Mouse (Mus musculus) neural tube, embryonic 11.5 days (tissue): ENCODE data around the gene Padi6. TPM values are rescaled to one million over a fixed set of nuclear protein-coding genes. Genes with fewer than 3 reads are reported as not detected.

Experiments used
- ATAC-seq: fragments of 200-750 bp; cut with Nextera tagmentation; 2 replicates; pipeline ENCODE4 v1.8.0; 2017; ENCODE audit warnings: moderate number of reproducible peaks, mild to moderate bottlenecking, moderate TSS enrichment, moderate library complexity; ENCODE audit not compliant: insufficient read depth, low FRiP score, low TSS enrichment
- DNase-seq: peaks from one replicate; pipeline ENCODE4 v3.0.0-alpha.2; 2015; ENCODE audit warnings: low spot score
- H3K27ac ChIP-seq: fragments of 300-500 bp; sonication (generic); 2 replicates; pipeline ENCODE4 v1.5.1; 2014; ENCODE audit warnings: low read depth, mild to moderate bottlenecking, low read length
- H3K27me3 ChIP-seq: fragments of 300-500 bp; sonication (generic); 2 replicates; pipeline ENCODE4 v1.6.1; 2014; ENCODE audit warnings: mild to moderate bottlenecking, low read length, mixed read lengths; ENCODE audit not compliant: control insufficient read depth, insufficient read depth
- H3K36me3 ChIP-seq: fragments of 300-500 bp; sonication (generic); 2 replicates; pipeline ENCODE4 v1.6.1; 2014; ENCODE audit warnings: mild to moderate bottlenecking, low read length, moderate library complexity, mixed read lengths; ENCODE audit not compliant: control insufficient read depth, insufficient read depth
- H3K4me1 ChIP-seq: fragments of 300-500 bp; sonication (generic); 2 replicates; pipeline ENCODE4 v1.6.1; 2014; ENCODE audit warnings: low read length, mixed read lengths; ENCODE audit not compliant: control insufficient read depth, insufficient read depth
- H3K4me2 ChIP-seq: fragments of 300-500 bp; sonication (generic); 2 replicates; pipeline ENCODE4 v1.6.1; 2014; ENCODE audit warnings: low read depth, mild to moderate bottlenecking, moderate library complexity
- H3K4me3 ChIP-seq: fragments of 300-500 bp; sonication (generic); 2 replicates; pipeline ENCODE4 v1.5.1; 2014; ENCODE audit warnings: low read depth, low read length
- H3K9ac ChIP-seq: fragments of 300-500 bp; sonication (generic); 2 replicates; pipeline ENCODE4 v1.6.1; 2014; ENCODE audit warnings: mild to moderate bottlenecking, low read length
- H3K9me3 ChIP-seq: fragments of 300-500 bp; sonication (generic); 2 replicates; pipeline ENCODE4 v1.6.1; 2016; ENCODE audit warnings: low read length; ENCODE audit not compliant: control insufficient read depth
- WGBS: fragments of 180-500 bp; shearing (Covaris S2); extraction: QIAGEN DNeasy Blood & Tissue Kit; methylation state at CpG from one replicate; pipeline ENCODE4 v1.1.7; 2014; 5-methylcytosine and 5-hydroxymethylcytosine counted together
- polyA plus RNA-seq: library from polyadenylated mRNA; unstranded; fragments of >200 nt; fragmentation: Nextera tagmentation; extraction: Ambion mirVana; gene quantifications from 2 replicates; pipeline ENCODE4 v1.2.1, GENCODE M21; 2014

The Padi6 gene
- polyA plus RNA-seq, 1 experiment from 2014 or later = not detected

- Histone ChIP-seq H3K36me3 (no peaks in the 10 kb centered on the region), H3K27me3 (no peaks in the 10 kb centered on the region), H3K4me3 (no peak overlapping the region), H3K4me1 (no peaks in the 10 kb centered on the region), H3K9me3 (no peaks in the 10 kb centered on the region), H3K9ac (no peak overlapping the region), H3K27ac (no peak overlapping the region), H3K4me2 (no peak overlapping the region)
- WGBS = 63% methylated on average over 14 of the region's 14 CpGs
- no peak for ATAC-seq
- no peak for DNase-seq
Observed at GRCm38 (mm10) chr4:140780507-140780906, 38.1 kb upstream of the Padi6 start.

- ATAC-seq (no peak), DNase-seq (peak; percentile 69)
- Histone ChIP-seq H3K27me3 (no peaks in the 10 kb centered on the region), H3K9ac (no peak overlapping the region), H3K9me3 (no peaks in the 10 kb centered on the region), H3K4me3 (no peak overlapping the region), H3K4me2 (no peak overlapping the region), H3K27ac (no peak overlapping the region), H3K36me3 (no peaks in the 10 kb centered on the region), H3K4me1 (no peaks in the 10 kb centered on the region)
- WGBS = 50% methylated on average over 19 of the region's 19 CpGs
Observed at GRCm38 (mm10) chr4:140779803-140780397, 37.5 kb upstream of the Padi6 start.

GRCm38 (mm10) chr4:140776623-140777022, 34.2 kb upstream of the Padi6 start:
- Histone ChIP-seq H3K27me3 (no peaks in the 10 kb centered on the region), H3K4me2 (no peak overlapping the region), H3K9ac (no peak overlapping the region), H3K4me3 (no peak overlapping the region), H3K36me3 (no peaks in the 10 kb centered on the region), H3K27ac (no peak overlapping the region), H3K4me1 (no peaks in the 10 kb centered on the region), H3K9me3 (no peaks in the 10 kb centered on the region)
- WGBS = 69% methylated on average over 13 of the region's 13 CpGs
- DNase-seq (no peak), ATAC-seq (no peak)

GRCm38 (mm10) chr4:140775876-140776275, 33.4 kb upstream of the Padi6 start:
- H3K9me3 ChIP-seq = no peaks in the 10 kb centered on the region
- no peaks in the 10 kb centered on the region for H3K4me1 ChIP-seq
- no peak overlapping the region for H3K4me2 ChIP-seq
- ATAC-seq = no peak
- no peaks in the 10 kb centered on the region for H3K36me3 ChIP-seq
- 88% methylated on average over 10 of the region's 10 CpGs for WGBS
- H3K4me3 ChIP-seq = no peak overlapping the region
- no peak overlapping the region for H3K9ac ChIP-seq
- H3K27ac ChIP-seq = no peak overlapping the region
- H3K27me3 ChIP-seq = no peaks in the 10 kb centered on the region
- no peak for DNase-seq

- Histone ChIP-seq H3K9ac (no peak overlapping the region), H3K4me3 (no peak overlapping the region), H3K27ac (no peak overlapping the region), H3K9me3 (no peaks in the 10 kb centered on the region), H3K4me1 (no peaks in the 10 kb centered on the region; the same call in 1 of the 2 replicates), H3K4me2 (no peak overlapping the region), H3K27me3 (no peaks in the 10 kb centered on the region), H3K36me3 (no peaks in the 10 kb centered on the region)
- DNase-seq = no peak
- ATAC-seq = no peak
- 86% methylated on average over 9 of the region's 9 CpGs for WGBS
Observed at GRCm38 (mm10) chr4:140774893-140775292, 32.5 kb upstream of the Padi6 start.

- Histone ChIP-seq H3K36me3 (no peaks in the 10 kb centered on the region), H3K27ac (no peak within 1 kb of the TSS), H3K4me2 (no peak within 1 kb of the TSS), H3K4me3 (no peak within 1 kb of the TSS), H3K9ac (no peak within 1 kb of the TSS), H3K9me3 (no peaks in the 10 kb centered on the region), H3K27me3 (no peaks in the 10 kb centered on the region), H3K4me1 (no peaks in the 10 kb centered on the region; the same call in 1 of the 2 replicates)
- WGBS = 84% methylated on average over 21 of the region's 21 CpGs
- DNase-seq = no peak
- ATAC-seq = no peak
Observed at GRCm38 (mm10) chr4:140774025-140774800, 31.8 kb upstream of the Padi6 start, which contains the start of gene Padi4. TSS of gene Padi4 (minus strand) at chr4:140774236.

- Histone ChIP-seq H3K27me3 (no peaks in the 10 kb centered on the region), H3K27ac (no peak overlapping the region), H3K4me3 (no peak overlapping the region), H3K36me3 (no peaks in the 10 kb centered on the region), H3K9ac (no peak overlapping the region), H3K9me3 (no peaks in the 10 kb centered on the region), H3K4me2 (no peak overlapping the region), H3K4me1 (no peaks in the 10 kb centered on the region; the same call in 1 of the 2 replicates)
- DNase-seq (no peak), ATAC-seq (no peak)
- WGBS = 48% methylated on average over 4 of the region's 4 CpGs
Observed at GRCm38 (mm10) chr4:140771091-140771490, 28.6 kb upstream of the Padi6 start.

- no peaks in the 10 kb centered on the region for H3K27me3 ChIP-seq
- H3K9ac ChIP-seq = peak overlapping the region; percentile 35
- DNase-seq (peak; percentile 55), ATAC-seq (no peak)
- H3K36me3 ChIP-seq = no peaks in the 10 kb centered on the region
- no peaks in the 10 kb centered on the region; the same call in 1 of the 2 replicates for H3K4me1 ChIP-seq
- no peak overlapping the region for H3K4me3 ChIP-seq
- no peak overlapping the region for H3K27ac ChIP-seq
- H3K4me2 ChIP-seq = peak overlapping the region; percentile 32
- H3K9me3 ChIP-seq = no peaks in the 10 kb centered on the region
- 17% methylated on average over 13 of the region's 13 CpGs for WGBS
Observed at GRCm38 (mm10) chr4:140770433-140770832, 28.0 kb upstream of the Padi6 start.

GRCm38 (mm10) chr4:140768973-140769372, 26.5 kb upstream of the Padi6 start:
- Histone ChIP-seq H3K27me3 (no peaks in the 10 kb centered on the region), H3K27ac (no peak overlapping the region), H3K4me3 (no peak overlapping the region), H3K9ac (no peak overlapping the region), H3K4me2 (no peak overlapping the region), H3K36me3 (no peaks in the 10 kb centered on the region), H3K4me1 (no peaks in the 10 kb centered on the region; the same call in 1 of the 2 replicates), H3K9me3 (no peaks in the 10 kb centered on the region)
- DNase-seq (no peak), ATAC-seq (peak; percentile 27; the same call in 1 of the 2 replicates)
- 80% methylated on average over 5 of the region's 5 CpGs for WGBS
